Mouse (Mus musculus) neural tube, embryonic 14.5 days (tissue): ENCODE results near the gene Tspan5. TPM values are rescaled to one million over a fixed set of nuclear protein-coding genes. Genes with fewer than 3 reads are reported as not detected.
A peak's percentile ranks its signal among the peaks of the same experiment; 100 is the strongest.

Experiments
- ATAC-seq: fragments of 200-750 bp; cut with Nextera tagmentation; 2 replicates; pipeline ENCODE4 v1.8.0; 2017; ENCODE audit warnings: low read depth, mild to moderate bottlenecking, moderate TSS enrichment, moderate library complexity
- H3K27ac ChIP-seq: fragments of 300-500 bp; sonication (generic); 2 replicates; pipeline ENCODE4 v1.5.1; 2014; ENCODE audit warnings: low read depth, mild to moderate bottlenecking, control low read depth, low read length, moderate library complexity, mixed read lengths
- H3K27me3 ChIP-seq: fragments of 300-500 bp; sonication (generic); 2 replicates; pipeline ENCODE4 v1.6.1; 2014; ENCODE audit warnings: low read length; ENCODE audit not compliant: control insufficient read depth, insufficient read depth
- H3K36me3 ChIP-seq: fragments of 300-500 bp; sonication (generic); 2 replicates; pipeline ENCODE4 v1.6.1; 2014; ENCODE audit warnings: low read length, mixed read lengths; ENCODE audit not compliant: control insufficient read depth, insufficient read depth
- H3K4me1 ChIP-seq: fragments of 300-500 bp; sonication (generic); 2 replicates; pipeline ENCODE4 v1.6.1; 2014; ENCODE audit warnings: low read length; ENCODE audit not compliant: control insufficient read depth, insufficient read depth
- H3K4me2 ChIP-seq: fragments of 300-500 bp; sonication (generic); 2 replicates; pipeline ENCODE4 v1.6.1; 2014; ENCODE audit warnings: mild to moderate bottlenecking, low read depth, low read length, control low read depth
- H3K4me3 ChIP-seq: fragments of 300-500 bp; sonication (generic); 2 replicates; pipeline ENCODE4 v1.5.1; 2014; ENCODE audit warnings: low read depth, low read length, control low read depth, mixed read lengths
- H3K9ac ChIP-seq: fragments of 300-500 bp; sonication (generic); replicated peaks from 2 replicates; pipeline ENCODE4 v1.6.1; 2014; ENCODE audit warnings: low read depth, mild to moderate bottlenecking, control low read depth, low read length, mixed read lengths
- H3K9me3 ChIP-seq: fragments of 300-500 bp; sonication (generic); 2 replicates; pipeline ENCODE4 v1.6.1; 2016; ENCODE audit warnings: low read length; ENCODE audit not compliant: control insufficient read depth
- WGBS: fragments of 180-500 bp; shearing (Covaris S2); extraction: QIAGEN DNeasy Blood & Tissue Kit; methylation state at CpG from one replicate; pipeline ENCODE4 v1.1.7; 2014; 5-methylcytosine and 5-hydroxymethylcytosine counted together
- polyA plus RNA-seq: library from polyadenylated mRNA; unstranded; fragments of >200 nt; fragmentation: Nextera tagmentation; extraction: Ambion mirVana; gene quantifications from 2 replicates; pipeline ENCODE4 v1.2.1, GENCODE M21; 2014

Tspan5 gene
- polyA plus RNA-seq, 1 experiment from 2014 or later: 115 TPM

DNA sequence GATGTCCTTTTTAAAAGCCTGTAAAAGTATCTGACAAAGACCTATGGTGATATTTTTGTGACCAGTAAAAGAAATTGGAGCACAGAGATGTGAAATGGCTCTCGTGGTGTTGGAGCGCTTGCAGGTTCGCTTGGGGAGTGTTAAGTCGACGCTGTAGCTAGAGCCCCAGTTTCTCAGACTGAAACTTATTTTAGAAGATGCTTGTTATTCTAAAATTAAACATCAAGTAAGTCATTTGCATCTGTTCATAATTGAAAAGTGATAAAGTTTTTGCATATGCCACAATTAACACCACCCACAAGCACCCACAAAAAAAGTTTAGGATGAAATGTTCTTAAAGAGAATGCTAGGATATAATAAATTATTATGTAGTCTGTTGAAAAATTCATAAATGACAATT, 6.0 kb downstream of the Tspan5 start:
- H3K36me3 ChIP-seq: no peaks in the 10 kb centered on the region
- ATAC-seq: no peak
- no peak overlapping the region for H3K4me3 ChIP-seq
- 93% methylated on average over 5 of the region's 5 CpGs for WGBS
- no peaks in the 10 kb centered on the region for H3K27me3 ChIP-seq
- no peak overlapping the region for H3K27ac ChIP-seq
- H3K4me2 ChIP-seq: no peak overlapping the region
- no peaks in the 10 kb centered on the region for H3K9me3 ChIP-seq
- peaks cover 31% of the 10 kb centered on the region for H3K4me1 ChIP-seq
- H3K9ac ChIP-seq: no peak overlapping the region

DNA sequence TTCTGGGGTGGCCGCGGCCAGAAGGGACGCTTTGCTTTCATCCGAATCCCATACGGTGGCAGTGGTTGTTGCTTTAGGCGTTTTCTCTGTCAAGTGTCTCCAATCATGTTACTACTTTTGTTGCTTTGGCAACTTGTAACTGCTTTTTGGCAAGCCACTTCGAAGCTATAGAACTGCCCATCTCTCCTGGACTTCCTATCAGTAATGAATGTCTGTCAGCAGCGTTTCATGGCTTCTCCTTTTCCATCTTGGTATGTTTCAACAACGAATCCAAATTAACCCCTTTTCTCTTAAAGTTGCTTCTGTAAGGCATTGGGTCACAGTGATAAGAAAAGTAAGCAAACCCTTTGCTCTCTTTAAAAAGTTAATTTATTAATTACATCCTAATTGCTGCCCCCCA, 7.7 kb downstream of the Tspan5 start:
- 87% methylated on average over 9 of the region's 9 CpGs for WGBS
- no peaks in the 10 kb centered on the region for H3K9me3 ChIP-seq
- peaks cover 27% of the 10 kb centered on the region for H3K4me1 ChIP-seq
- H3K27ac ChIP-seq: no peak overlapping the region
- no peak for ATAC-seq
- H3K4me3 ChIP-seq: no peak overlapping the region
- no peak overlapping the region for H3K9ac ChIP-seq
- H3K4me2 ChIP-seq: no peak overlapping the region
- H3K27me3 ChIP-seq: no peaks in the 10 kb centered on the region
- no peaks in the 10 kb centered on the region for H3K36me3 ChIP-seq

DNA sequence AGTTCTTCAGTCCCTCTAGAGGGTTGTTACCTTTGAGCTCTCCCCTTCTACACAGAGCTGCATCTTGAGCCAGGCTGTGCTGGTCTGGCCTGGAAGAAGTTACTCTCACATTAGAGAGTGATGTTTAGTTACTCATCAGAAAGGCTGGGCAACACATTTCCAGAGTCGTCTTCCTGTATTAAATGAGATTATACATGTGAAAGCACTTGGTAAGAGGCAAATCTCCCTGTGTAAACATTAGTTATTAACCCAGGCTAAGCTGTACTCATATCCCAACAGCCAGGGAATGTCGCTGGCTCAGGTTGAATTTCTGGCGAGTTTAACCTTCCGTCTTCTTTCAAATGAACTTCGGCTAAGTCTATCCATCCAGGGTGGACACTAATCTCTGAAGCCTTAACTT, 9.3 kb downstream of the Tspan5 start:
- H3K4me3 ChIP-seq: no peak overlapping the region
- ATAC-seq: no peak
- H3K27me3 ChIP-seq: no peaks in the 10 kb centered on the region
- peaks cover 14% of the 10 kb centered on the region for H3K4me1 ChIP-seq
- H3K27ac ChIP-seq: no peak overlapping the region
- WGBS: 90% methylated on average over 5 of the region's 5 CpGs
- H3K36me3 ChIP-seq: no peaks in the 10 kb centered on the region
- no peak overlapping the region for H3K9ac ChIP-seq
- H3K9me3 ChIP-seq: no peaks in the 10 kb centered on the region
- no peak overlapping the region for H3K4me2 ChIP-seq

DNA sequence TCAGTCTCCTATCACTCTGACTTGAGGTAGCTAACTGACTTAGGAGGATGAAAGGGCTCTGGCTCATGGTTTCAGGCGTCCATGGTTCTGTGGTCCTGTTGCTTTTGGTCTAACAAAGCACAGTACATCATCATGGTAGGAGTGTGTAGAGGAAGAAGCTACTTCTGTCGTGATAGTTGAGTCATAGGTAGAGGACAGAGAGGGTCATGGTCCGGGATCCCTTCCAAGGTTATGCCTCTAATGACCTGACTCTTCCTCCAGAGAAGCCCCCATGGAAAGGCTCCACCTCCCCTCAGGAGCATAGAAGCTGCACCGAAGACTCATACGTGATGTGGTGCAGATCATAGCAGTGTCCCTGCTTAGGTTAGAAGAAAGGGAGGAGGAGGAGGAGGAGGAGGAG, 10.1 kb downstream of the Tspan5 start:
- H3K9me3 ChIP-seq: no peaks in the 10 kb centered on the region
- H3K27ac ChIP-seq: no peak overlapping the region
- no peak for ATAC-seq
- peaks cover 7% of the 10 kb centered on the region for H3K4me1 ChIP-seq
- H3K27me3 ChIP-seq: no peaks in the 10 kb centered on the region
- H3K4me3 ChIP-seq: no peak overlapping the region
- H3K36me3 ChIP-seq: no peaks in the 10 kb centered on the region
- no peak overlapping the region for H3K9ac ChIP-seq
- WGBS: 78% methylated on average over 5 of the region's 5 CpGs
- no peak overlapping the region for H3K4me2 ChIP-seq

DNA sequence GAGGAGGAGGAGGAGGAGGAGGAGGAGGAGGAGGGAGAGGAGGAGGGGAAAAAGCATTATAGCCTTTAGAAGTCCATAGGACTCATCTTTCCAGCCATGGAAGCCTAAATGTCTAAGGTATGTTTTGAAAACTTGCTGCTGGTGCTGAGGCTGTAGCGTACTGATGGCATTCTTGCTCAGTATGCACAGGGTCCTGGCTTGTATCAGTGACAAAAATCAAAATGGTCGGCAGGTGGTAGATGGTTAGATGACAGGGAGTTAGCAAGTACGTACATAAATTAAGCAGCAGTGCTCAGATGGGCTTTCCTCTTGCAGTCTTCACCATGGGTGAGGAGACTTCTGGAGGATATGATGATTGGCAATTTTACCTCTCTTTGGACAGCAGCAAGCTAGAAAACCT, 10.8 kb downstream of the Tspan5 start:
- Histone ChIP-seq H3K4me1 (peaks cover 7% of the 10 kb centered on the region), H3K4me2 (no peak overlapping the region), H3K27ac (no peak overlapping the region)

DNA sequence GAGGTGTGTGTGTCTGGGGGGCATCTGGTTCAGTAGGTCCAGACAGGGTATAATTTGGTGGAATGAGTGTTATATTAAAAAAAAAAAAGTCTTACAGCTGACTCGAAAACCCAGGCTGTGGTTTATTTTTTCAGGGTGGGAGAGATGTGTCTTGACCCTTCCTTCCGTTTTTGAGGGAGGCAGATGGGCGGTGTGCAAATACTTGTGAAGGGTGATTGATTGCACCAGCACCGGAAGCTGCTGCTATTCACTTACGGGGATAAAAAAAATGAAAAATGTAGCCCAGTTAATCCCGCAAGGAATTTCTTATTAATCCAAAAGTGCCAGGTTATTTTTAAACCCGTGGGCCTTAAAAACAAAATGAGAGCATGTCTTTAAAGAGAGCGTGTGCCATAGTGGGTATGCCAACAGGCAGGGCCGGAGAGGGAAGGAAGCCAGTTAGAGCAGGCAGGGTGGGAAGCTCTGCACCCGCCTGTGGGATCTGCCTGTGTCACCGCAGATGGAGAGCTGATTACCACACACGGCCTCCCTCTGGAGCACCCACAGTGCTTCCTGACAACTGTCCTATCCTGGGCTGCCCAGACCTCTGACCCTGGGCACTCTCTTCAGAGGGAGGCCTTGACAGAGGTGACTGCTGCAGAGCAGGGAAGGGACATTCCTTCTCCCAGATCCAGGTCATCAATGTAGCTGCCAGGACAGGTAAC, 11.3 kb downstream of the Tspan5 start:
- no peak overlapping the region for H3K4me2 ChIP-seq
- no peak overlapping the region for H3K4me3 ChIP-seq
- ATAC-seq: 0 out of 2 replicates have a peak, but pooled peaks have one; percentile 49
- no peak overlapping the region for H3K27ac ChIP-seq
- no peaks in the 10 kb centered on the region for H3K9me3 ChIP-seq
- no peaks in the 10 kb centered on the region for H3K36me3 ChIP-seq
- WGBS: 29% methylated on average over 12 of the region's 12 CpGs
- peaks cover 7% of the 10 kb centered on the region for H3K4me1 ChIP-seq
- H3K9ac ChIP-seq: no peak overlapping the region
- H3K27me3 ChIP-seq: no peaks in the 10 kb centered on the region

More for the DNA sequence above, 10.8 kb downstream of the Tspan5 start:
- Histone ChIP-seq H3K9me3 (no peaks in the 10 kb centered on the region), H3K4me3 (no peak overlapping the region), H3K9ac (no peak overlapping the region), H3K36me3 (no peaks in the 10 kb centered on the region), H3K27me3 (no peaks in the 10 kb centered on the region)
- ATAC-seq: peak; percentile 29; the same call in 1 of the 2 replicates
- WGBS: 59% methylated on average over 3 of the region's 3 CpGs

DNA sequence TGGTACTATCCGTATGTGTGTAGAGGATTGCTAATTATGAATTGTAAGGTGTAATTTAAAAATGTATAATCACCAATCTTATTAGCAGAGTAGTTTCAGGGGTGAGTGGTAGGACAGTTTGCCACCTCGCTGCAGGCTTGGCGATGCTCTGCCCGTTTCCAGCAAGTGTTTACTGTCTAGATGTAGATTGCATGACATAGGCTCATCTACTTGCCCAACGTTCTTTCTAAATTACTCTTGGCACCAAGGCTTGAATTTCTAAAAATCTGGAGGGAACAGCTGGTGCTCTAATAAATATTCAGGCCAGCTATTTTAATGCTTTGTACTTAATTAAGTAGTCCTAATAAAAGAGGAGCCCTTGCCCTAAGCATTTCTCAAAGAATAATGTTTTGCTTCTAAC, 12.3 kb downstream of the Tspan5 start:
- Histone ChIP-seq H3K27ac (no peak overlapping the region), H3K36me3 (no peaks in the 10 kb centered on the region), H3K27me3 (no peaks in the 10 kb centered on the region), H3K4me3 (no peak overlapping the region), H3K4me1 (peaks cover 10% of the 10 kb centered on the region), H3K4me2 (no peak overlapping the region), H3K9me3 (no peaks in the 10 kb centered on the region), H3K9ac (no peak overlapping the region)
- no peak for ATAC-seq
- 33% methylated on average over 5 of the region's 5 CpGs for WGBS

DNA sequence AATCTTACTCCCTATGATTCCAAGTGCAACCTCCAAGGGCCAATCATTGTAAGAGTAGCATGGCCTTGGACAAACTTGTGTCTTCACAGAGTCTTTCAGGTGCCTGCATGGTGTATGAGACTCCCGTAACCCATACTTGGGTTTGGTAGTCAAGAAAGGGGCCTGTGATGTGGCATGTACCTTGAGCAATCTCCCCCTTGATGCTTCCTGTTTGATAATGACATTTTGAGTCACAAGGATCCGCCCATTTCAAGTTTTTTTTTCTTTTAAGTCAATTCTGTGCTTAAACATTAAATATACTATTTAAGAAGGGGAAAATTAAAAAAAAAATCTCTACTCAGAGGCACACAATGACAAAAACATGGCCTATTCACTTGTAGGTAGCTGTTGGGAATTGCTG, 15.3 kb downstream of the Tspan5 start:
- H3K9ac ChIP-seq: no peak overlapping the region
- H3K27ac ChIP-seq: no peak overlapping the region
- H3K4me3 ChIP-seq: no peak overlapping the region
- H3K27me3 ChIP-seq: no peaks in the 10 kb centered on the region
- ATAC-seq: no peak
- 96% methylated on average over 2 of the region's 2 CpGs for WGBS
- H3K36me3 ChIP-seq: no peaks in the 10 kb centered on the region
- no peaks in the 10 kb centered on the region for H3K9me3 ChIP-seq
- peaks cover 19% of the 10 kb centered on the region for H3K4me1 ChIP-seq
- H3K4me2 ChIP-seq: no peak overlapping the region

DNA sequence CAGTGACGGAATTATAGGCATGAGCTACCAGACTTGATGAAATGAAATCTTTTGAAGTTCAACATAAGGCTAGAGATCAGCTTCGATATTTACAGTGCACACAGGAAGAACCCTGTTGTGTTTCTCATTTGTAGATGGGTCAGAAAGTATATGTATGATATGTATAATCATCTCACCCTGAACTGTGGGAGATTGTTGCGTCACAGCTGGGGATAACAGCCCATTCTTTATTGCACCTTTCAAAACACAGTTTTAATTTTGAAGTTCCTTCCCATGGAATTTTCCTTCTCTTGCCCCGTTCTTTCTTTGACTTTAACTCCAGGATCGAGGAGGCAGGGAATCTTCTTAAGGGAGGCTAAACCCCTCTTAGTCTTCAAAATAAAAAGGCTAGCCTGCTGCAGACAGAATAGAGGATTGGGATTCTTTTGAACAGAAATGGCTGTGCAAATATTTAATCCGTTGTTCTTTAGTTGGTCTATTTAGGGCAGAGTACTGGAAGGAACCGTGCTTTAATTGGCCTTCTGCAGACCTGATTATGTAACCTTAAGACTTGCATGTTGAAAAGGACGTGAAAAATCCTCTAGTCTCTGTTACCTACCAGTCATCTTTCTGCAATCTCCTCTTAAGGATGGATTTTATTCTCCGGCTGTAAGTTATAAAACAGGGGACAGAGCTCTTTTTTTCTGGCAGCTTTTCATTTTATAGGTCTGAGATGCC, 18.1 kb downstream of the Tspan5 start:
- ATAC-seq: no peak
- Histone ChIP-seq H3K4me1 (peaks cover 12% of the 10 kb centered on the region; the same call in 1 of the 2 replicates), H3K4me3 (no peak overlapping the region), H3K9ac (no peak overlapping the region), H3K36me3 (no peaks in the 10 kb centered on the region), H3K27me3 (no peaks in the 10 kb centered on the region), H3K4me2 (no peak overlapping the region), H3K9me3 (no peaks in the 10 kb centered on the region), H3K27ac (no peak overlapping the region)
- whole genome bisulfite sequencing: 66% methylated on average over 9 of the region's 9 CpGs
